Mouse (Mus musculus) heart, adult 10 weeks (tissue): ENCODE results near the gene Spata3. TPM values are rescaled to one million over a fixed set of nuclear protein-coding genes. Genes with fewer than 3 reads are reported as not detected.

ENCODE experiments used
- polyA plus RNA-seq: library from polyadenylated mRNA; stranded (reverse); fragments of 350-450 nt; fragmentation: Illumina TruSeq; extraction: RNeasy Lipid Tissue Mini Kit (QIAGEN cat#74804); gene quantifications from one replicate; pipeline ENCODE4 v1.2.3, GENCODE M21; 2014; ENCODE audit warnings: low read depth, low replicate concordance

Gene Spata3
- not detected for polyA plus RNA-seq

DNA sequence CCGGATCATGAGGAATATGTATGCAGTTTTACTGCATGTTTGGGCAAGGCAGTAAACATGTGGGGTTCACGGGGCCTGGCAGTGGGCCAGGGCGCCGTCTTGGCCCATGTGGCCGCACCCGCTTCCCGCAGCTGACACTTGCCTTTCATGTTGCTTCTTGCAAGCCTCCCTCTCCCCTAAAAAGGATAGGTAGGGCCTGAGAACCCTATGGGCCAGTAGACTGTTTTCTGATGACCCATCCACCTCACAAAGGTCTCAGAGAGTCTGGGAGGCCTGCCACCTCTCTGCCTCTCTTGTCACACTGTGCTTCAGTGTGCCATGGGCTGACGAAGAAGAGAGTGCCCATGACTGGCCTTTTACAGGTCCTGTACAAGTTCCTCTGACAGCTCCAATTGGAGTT, at the start of gene Spata3:
TSS of gene Spata3 (plus strand) at position 301 of the 400 bp plus-strand sequence.

DNA sequence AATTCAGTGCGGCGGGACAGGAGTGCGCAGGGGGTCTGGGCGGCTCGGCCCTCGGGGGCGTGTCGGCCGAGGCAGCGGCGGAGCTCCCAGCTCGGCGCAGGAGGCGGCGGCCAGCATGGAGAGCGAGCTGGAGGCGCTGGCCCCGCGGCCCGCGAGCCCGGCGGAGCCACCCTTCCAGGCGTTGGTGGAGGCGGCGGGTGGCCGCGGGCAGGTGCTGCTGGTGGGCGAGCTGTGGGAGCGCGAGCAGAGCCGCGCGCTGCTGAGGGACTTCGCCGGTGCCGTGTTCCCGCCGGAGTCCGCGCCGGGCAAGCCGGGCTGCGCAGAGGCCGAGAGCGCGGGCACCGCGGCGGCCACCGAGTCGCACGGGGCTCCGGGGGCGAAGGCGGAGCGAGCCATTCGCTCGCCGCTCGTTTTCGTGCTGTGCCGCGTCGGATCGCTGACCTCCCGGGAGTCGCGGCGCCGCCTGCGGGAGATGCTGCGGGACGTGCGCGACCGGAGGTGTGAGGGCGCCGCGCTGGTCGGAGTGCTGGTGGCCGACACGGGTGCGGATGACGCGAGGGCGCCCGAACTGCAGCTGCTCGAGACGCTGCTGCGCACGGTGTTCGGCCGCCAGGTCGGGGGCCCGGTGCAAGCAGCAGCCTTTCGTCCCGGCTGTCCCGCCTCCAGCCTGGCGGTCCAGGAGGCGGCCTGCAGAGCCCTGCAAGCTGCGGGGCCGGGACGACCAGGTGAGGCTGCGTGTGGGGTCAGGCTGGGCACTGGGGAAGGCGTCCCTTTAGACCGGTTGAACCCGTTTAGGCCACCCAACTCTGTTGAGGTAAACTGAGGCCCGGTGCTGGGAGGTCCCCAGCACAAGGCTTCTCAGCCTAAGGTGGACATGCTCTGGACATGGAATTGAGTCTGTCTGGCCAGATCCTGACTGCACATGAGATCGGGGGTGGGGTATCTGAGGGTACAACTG, 29.5 kb downstream of the Spata3 start, which contains the start of gene 2810459M11Rik:
TSS of gene 2810459M11Rik (plus strand) at position 16 of the 958 bp plus-strand sequence.

DNA sequence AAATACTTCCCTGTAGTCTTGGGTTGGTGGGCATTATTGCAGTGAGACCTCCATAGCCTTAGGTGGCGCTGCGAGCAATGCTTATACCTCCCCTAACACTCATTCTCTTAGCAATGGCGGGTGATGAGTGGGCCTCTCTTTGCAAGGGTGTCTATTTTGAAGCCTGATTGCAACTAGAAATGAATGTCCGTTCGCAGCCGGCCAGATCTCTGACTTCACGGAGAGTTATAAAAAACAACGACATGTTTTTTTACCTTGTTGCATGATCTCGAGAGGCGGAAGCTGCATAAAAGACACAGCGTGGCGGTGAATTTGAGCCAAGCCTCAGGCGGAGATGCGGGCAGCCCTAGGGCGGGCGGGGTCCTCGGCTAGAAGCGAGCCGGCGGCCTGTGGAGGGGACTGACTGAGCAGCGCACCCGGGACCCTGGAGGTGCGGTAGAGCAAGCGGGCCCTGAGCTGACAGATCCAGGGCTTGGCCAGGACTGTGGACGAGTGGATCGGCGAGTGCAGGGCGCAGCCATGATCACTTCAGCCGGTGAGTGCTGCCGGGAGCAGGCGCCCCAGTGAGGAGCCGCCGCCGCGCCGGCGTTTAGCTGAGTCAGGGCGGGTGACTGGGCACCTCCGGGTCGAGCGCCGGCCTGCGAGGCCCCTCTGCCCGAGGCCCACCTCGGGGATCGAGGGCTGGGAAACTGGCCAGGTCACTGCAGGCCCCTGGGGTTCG, 47.8 kb downstream of the Spata3 start, which contains the start of gene Psmd1:
TSS of gene Psmd1 (plus strand) at position 117 of the 721 bp plus-strand sequence.

Other genes with a start within 250 kb of the Spata3 start
- gene A630001G21Rik, start 238.2 kb upstream of the Spata3 start, polyA plus RNA-seq: 1.7 TPM
- 87.7 TPM for gene Cab39, start 223.4 kb upstream of the Spata3 start, polyA plus RNA-seq
- 66.3 TPM for gene Itm2c, start 122.5 kb upstream of the Spata3 start, polyA plus RNA-seq
- gene 4933407L21Rik, start 88.3 kb upstream of the Spata3 start, polyA plus RNA-seq: not detected
- gene Gpr55, start 55.8 kb upstream of the Spata3 start, polyA plus RNA-seq: not detected
- gene 2810459M11Rik, start 29.0 kb downstream of the Spata3 start, polyA plus RNA-seq: not detected
- gene Psmd1, start 47.6 kb downstream of the Spata3 start, polyA plus RNA-seq: 110 TPM
- not detected for gene Htr2b, start 95.2 kb downstream of the Spata3 start, polyA plus RNA-seq
- not detected for gene Gm21972, start 116.8 kb downstream of the Spata3 start, polyA plus RNA-seq
- gene Armc9, start 138.0 kb downstream of the Spata3 start, polyA plus RNA-seq: 3.4 TPM